Mouse (Mus musculus) cerebellum, adult 2 months (tissue): ENCODE measurements around the gene Dcst2.

Experiments
- CTCF ChIP-seq: fragments of 200-500 bp; IDR thresholded peaks from 2 replicates; pipeline ENCODE4 v1.5.1; 2011; ENCODE audit warnings: low read depth, mild to moderate bottlenecking, control low read depth, low read length, moderate library complexity, borderline replicate concordance; ENCODE audit not compliant: insufficient read depth
- POLR2A ChIP-seq: fragments of 200-500 bp; IDR thresholded peaks from 2 replicates; pipeline ENCODE4 v1.6.1; 2011; ENCODE audit warnings: low read length, control low read depth, borderline replicate concordance; ENCODE audit not compliant: insufficient read depth

DNA sequence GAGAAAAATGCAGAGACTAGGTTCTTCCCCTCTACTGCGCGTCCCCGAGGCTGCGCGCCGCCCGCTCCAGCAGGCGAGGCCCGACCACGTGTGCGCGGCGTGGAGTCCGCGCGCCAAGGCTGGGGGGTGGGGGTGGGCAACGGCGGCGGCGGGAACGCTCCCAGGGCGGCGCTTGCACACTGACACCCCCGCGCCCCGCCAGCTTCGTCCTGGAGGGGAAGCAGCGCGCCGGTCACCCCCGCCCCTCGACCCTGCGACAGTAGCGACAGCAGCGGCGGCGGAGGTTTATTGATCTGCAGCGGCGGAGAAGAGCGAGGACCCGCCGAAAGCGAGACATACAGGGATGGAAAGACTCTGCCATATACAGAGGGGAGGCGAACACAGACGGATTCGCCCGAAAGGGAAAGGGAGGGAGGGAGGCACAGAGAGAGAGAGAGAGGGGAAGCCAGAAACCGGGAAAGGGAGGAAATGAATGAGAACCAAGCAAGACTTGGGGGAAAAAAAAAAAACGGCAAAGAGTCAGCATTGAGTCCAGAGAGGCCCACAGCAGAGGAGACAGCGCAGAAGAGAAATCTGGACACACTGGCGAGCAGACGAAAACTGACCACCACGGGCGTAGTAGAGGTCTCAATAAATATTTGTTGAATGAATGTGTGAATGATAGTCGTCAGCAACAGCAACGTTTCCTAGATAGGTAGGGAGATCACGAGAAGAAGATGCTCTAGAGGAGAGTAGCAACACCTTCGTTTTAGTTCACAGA is 42.0 kb upstream of the Dcst2 start:
- TF ChIP-seq POLR2A, result no peak
- no peak for TF ChIP-seq CTCF
